Mouse (Mus musculus): Measurements from ENCODE around the gene Pdlim7.

The Pdlim7 gene

GRCm38 (mm10) chr13:55513111-55513748 lies at the start of gene Pdlim7:
TSS of gene Pdlim7 (minus strand) at chr13:55513676.
- peak; percentile 91 for DNase-seq (ENCODE audit: extremely low read depth, insufficient read length, low spot score)

GRCm38 (mm10) chr13:55557499-55557898 lies 44.0 kb upstream of the Pdlim7 start:
- no peak for DNase-seq (ENCODE audit: extremely low read depth, insufficient read length, low spot score)

- DNase-seq (ENCODE audit: extremely low read depth, insufficient read length, low spot score) = no peak
Observed at GRCm38 (mm10) chr13:55555921-55556320, 42.4 kb upstream of the Pdlim7 start.

GRCm38 (mm10) chr13:55549061-55549460 lies 35.6 kb upstream of the Pdlim7 start:
- no peak for DNase-seq (ENCODE audit: extremely low read depth, insufficient read length, low spot score)

GRCm38 (mm10) chr13:55548426-55548825 lies 35.0 kb upstream of the Pdlim7 start:
- no peak for DNase-seq (ENCODE audit: extremely low read depth, insufficient read length, low spot score)

- DNase-seq (ENCODE audit: extremely low read depth, insufficient read length, low spot score) = no peak
Observed at GRCm38 (mm10) chr13:55547916-55548315, 34.4 kb upstream of the Pdlim7 start.

- no peak for DNase-seq (ENCODE audit: extremely low read depth, insufficient read length, low spot score)
Observed at GRCm38 (mm10) chr13:55544792-55545191, 31.3 kb upstream of the Pdlim7 start.

GRCm38 (mm10) chr13:55543447-55543846 lies 30.0 kb upstream of the Pdlim7 start:
- no peak for DNase-seq (ENCODE audit: extremely low read depth, insufficient read length, low spot score)

- DNase-seq (ENCODE audit: extremely low read depth, insufficient read length, low spot score) = no peak
Observed at GRCm38 (mm10) chr13:55542891-55543290, 29.4 kb upstream of the Pdlim7 start.

GRCm38 (mm10) chr13:55540933-55541332 lies 27.5 kb upstream of the Pdlim7 start:
- DNase-seq (ENCODE audit: extremely low read depth, insufficient read length, low spot score) = no peak

- peak; percentile 99 for DNase-seq (ENCODE audit: extremely low read depth, insufficient read length, low spot score)
Observed at GRCm38 (mm10) chr13:55536194-55537175, 23.0 kb upstream of the Pdlim7 start, which contains the start of gene Ddx41. TSS of gene Ddx41 (minus strand) at chr13:55536658.

- no peak for DNase-seq (ENCODE audit: extremely low read depth, insufficient read length, low spot score)
Observed at GRCm38 (mm10) chr13:55535796-55536193, 22.3 kb upstream of the Pdlim7 start.

GRCm38 (mm10) chr13:55535191-55535590 lies 21.7 kb upstream of the Pdlim7 start:
- DNase-seq (ENCODE audit: extremely low read depth, insufficient read length, low spot score) = no peak

- DNase-seq (ENCODE audit: extremely low read depth, insufficient read length, low spot score) = no peak
Observed at GRCm38 (mm10) chr13:55529198-55529915, 15.9 kb upstream of the Pdlim7 start, which contains the start of gene Dok3. TSS of gene Dok3 (minus strand) at chr13:55529296.

- DNase-seq (ENCODE audit: extremely low read depth, insufficient read length, low spot score) = no peak
Observed at GRCm38 (mm10) chr13:55527834-55528772, 14.6 kb upstream of the Pdlim7 start.

GRCm38 (mm10) chr13:55527212-55527611 lies 13.7 kb upstream of the Pdlim7 start:
- no peak for DNase-seq (ENCODE audit: extremely low read depth, insufficient read length, low spot score)

- no peak for DNase-seq (ENCODE audit: extremely low read depth, insufficient read length, low spot score)
Observed at GRCm38 (mm10) chr13:55525733-55526553, 12.5 kb upstream of the Pdlim7 start.

GRCm38 (mm10) chr13:55523951-55524600 lies 10.6 kb upstream of the Pdlim7 start:
- DNase-seq (ENCODE audit: extremely low read depth, insufficient read length, low spot score) = no peak

Data from 3134 (cell line).